Mouse (Mus musculus) liver, adult 2 months (tissue): Measurements from ENCODE around the gene Fgfr2. TPM values are rescaled to one million over a fixed set of nuclear protein-coding genes. Genes with fewer than 3 reads are reported as not detected.

Source experiments
- DNase-seq: peaks from one replicate; pipeline ENCODE4 v3.0.0-alpha.2; 2011; ENCODE audit warnings: low read depth, low spot score; ENCODE audit errors: extremely low read depth
- H3K27ac ChIP-seq: fragments of 200-500 bp; replicated peaks from 2 replicates; pipeline ENCODE4 v1.5.1; 2012; ENCODE audit warnings: low read depth, mild to moderate bottlenecking, control low read depth, inconsistent platforms, low read length; ENCODE audit not compliant: insufficient read depth
- H3K27me3 ChIP-seq: fragments of 200-500 bp; 2 replicates; pipeline ENCODE4 v1.6.1; 2012; ENCODE audit warnings: mild to moderate bottlenecking, moderate library complexity, low read length, inconsistent platforms; ENCODE audit not compliant: control insufficient read depth, insufficient read depth
- H3K36me3 ChIP-seq: fragments of 200-500 bp; 2 replicates; pipeline ENCODE4 v1.6.1; 2012; ENCODE audit warnings: low read length, inconsistent platforms; ENCODE audit not compliant: control insufficient read depth, insufficient read depth
- H3K4me1 ChIP-seq: fragments of 200-500 bp; 2 replicates; pipeline ENCODE4 v1.6.1; 2011; ENCODE audit warnings: low read length; ENCODE audit not compliant: control insufficient read depth, insufficient read depth
- H3K4me3 ChIP-seq: fragments of 200-500 bp; 2 replicates; pipeline ENCODE4 v1.5.1; 2011; ENCODE audit warnings: low read depth, mild to moderate bottlenecking, control low read depth, low read length, moderate library complexity; ENCODE audit not compliant: insufficient read depth
- H3K79me2 ChIP-seq: fragments of 200-500 bp; 2 replicates; pipeline ENCODE4 v1.6.1; 2012; ENCODE audit warnings: inconsistent platforms, mild to moderate bottlenecking, low read length, moderate library complexity; ENCODE audit not compliant: control insufficient read depth, insufficient read depth
- H3K9ac ChIP-seq: fragments of 200-500 bp; 2 replicates; pipeline ENCODE4 v1.6.1; 2012; ENCODE audit warnings: low read depth, mild to moderate bottlenecking, control low read depth, inconsistent platforms, low read length
- CTCF ChIP-seq: fragments of 200-500 bp; IDR thresholded peaks from 2 replicates; pipeline ENCODE4 v1.5.1; 2011; ENCODE audit warnings: low read depth, low read length, control low read depth
- POLR2A ChIP-seq: fragments of 200-500 bp; IDR thresholded peaks from 2 replicates; pipeline ENCODE4 v1.6.1; 2011; ENCODE audit warnings: low read length, control low read depth; ENCODE audit not compliant: insufficient read depth; ENCODE audit errors: extremely low read depth
- WGBS: fragments of 180-500 bp; shearing (Covaris S2); methylation state at CpG from one replicate; pipeline ENCODE4 v1.1.7; 2018; 5-methylcytosine and 5-hydroxymethylcytosine counted together
- polyA plus RNA-seq: library from polyadenylated mRNA; depleted of rRNA; stranded (reverse); fragments of >200 nt; gene quantifications from 2 replicates; pipeline ENCODE4 v1.2.3, GENCODE M21; 2012
- total RNA-seq: library from RNA; depleted of rRNA; stranded (reverse); fragments of >200 nt; gene quantifications from 2 replicates; pipeline ENCODE4 v1.2.3, GENCODE M21; 2014

The Fgfr2 gene
- total and polyA plus RNA-seq, 2 experiments: 16.7 to 35.2 TPM

DNA sequence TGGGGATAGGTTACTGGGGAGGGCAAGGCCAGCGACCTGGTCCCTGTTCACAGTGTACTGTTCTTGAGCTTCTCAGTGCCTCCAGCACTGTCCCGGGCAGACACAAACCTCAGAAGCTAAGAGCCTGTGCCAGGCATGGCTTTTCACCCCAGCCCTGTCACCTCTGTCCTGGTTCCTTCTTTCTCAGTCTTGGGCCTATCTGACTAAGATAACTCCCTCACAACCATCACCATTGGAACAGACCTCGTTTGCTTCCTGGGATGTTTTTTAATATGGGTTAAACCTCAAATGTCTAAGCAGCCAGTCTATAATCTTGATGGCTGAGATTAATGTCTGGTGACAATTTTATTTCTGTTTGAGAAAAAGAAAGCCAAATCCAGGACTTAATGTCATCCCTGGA is 755.8 kb downstream of the Fgfr2 start:
- no peak for TF ChIP-seq CTCF
- TF ChIP-seq POLR2A: no peak
- Histone ChIP-seq H3K27ac (no peak overlapping the region), H3K79me2 (no peaks in the 10 kb centered on the region)

DNA sequence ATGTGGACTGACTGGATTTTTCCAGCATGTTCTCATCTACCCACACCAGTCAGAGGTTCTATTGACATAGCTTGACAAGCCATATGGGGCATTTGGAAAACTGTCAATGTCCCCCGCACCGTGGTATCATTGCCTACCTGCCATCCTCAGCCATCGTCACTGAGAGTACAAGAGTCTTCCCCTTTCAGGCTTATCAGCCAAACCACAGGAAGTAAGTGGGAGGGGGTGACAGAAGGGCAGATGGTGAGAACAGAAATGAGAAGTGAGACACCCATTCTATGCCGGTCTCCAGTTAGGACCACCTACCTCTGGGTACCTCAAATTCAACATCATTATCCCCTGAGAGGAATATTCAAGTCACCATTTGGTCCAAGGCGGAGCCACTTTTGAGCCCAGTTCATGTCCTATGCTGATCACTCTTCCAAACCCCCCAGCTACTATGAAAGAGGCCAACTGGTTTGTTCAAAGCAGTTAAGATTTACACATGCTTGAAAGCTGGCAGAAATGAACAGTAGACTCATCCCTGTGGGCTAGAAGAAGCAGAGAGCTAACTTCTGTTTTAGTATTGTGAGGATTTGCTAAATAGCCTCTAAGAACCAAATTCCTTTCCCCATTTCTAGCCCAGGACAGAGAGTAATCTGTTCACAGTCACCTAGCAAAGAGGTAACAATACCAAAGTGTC is 757.3 kb downstream of the Fgfr2 start:
- WGBS: 76% methylated on average over 5 of the region's 5 CpGs
- H3K27ac ChIP-seq: no peak overlapping the region
- H3K9ac ChIP-seq: no peak overlapping the region
- no peaks in the 10 kb centered on the region for H3K4me1 ChIP-seq
- no peaks in the 10 kb centered on the region for H3K27me3 ChIP-seq
- no peaks in the 10 kb centered on the region for H3K36me3 ChIP-seq
- H3K4me3 ChIP-seq: no peak overlapping the region
- TF ChIP-seq CTCF: no peak
- TF ChIP-seq POLR2A: no peak
- no peaks in the 10 kb centered on the region for H3K79me2 ChIP-seq
- DNase-seq: peak; percentile 4

More for the DNA sequence above, 755.8 kb downstream of the Fgfr2 start:
- Histone ChIP-seq H3K4me3 (no peak overlapping the region), H3K4me1 (no peaks in the 10 kb centered on the region), H3K9ac (no peak overlapping the region), H3K36me3 (no peaks in the 10 kb centered on the region), H3K27me3 (no peaks in the 10 kb centered on the region)
- WGBS: 78% methylated on average over 3 of the region's 3 CpGs
- DNase-seq: no peak

DNA sequence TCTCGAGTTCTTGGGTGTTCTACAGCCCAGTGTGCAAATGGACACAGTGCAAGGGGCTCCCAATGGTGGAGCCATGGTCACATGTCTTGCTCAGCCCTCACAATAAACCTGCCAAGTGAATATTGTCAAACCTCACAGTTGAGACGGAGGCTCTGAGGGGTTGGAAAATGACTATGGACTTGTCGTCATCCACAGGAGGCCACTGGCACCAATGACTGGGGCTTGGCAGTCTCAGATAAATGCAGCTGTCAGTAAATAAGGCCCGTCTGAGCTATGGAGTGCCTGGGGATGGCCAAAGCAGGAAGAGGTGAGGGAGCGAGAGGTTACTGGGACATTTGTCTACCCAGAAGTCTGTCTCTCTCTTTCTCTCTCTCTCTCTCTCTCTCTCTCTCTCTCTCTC is 758.0 kb downstream of the Fgfr2 start:
- 83% methylated on average over 5 of the region's 5 CpGs for WGBS
- H3K4me1 ChIP-seq: no peaks in the 10 kb centered on the region
- H3K4me3 ChIP-seq: no peak overlapping the region
- no peaks in the 10 kb centered on the region for H3K79me2 ChIP-seq
- no peak for TF ChIP-seq POLR2A
- no peak overlapping the region for H3K27ac ChIP-seq
- H3K9ac ChIP-seq: no peak overlapping the region
- no peak for DNase-seq
- H3K36me3 ChIP-seq: no peaks in the 10 kb centered on the region
- no peaks in the 10 kb centered on the region for H3K27me3 ChIP-seq

DNA sequence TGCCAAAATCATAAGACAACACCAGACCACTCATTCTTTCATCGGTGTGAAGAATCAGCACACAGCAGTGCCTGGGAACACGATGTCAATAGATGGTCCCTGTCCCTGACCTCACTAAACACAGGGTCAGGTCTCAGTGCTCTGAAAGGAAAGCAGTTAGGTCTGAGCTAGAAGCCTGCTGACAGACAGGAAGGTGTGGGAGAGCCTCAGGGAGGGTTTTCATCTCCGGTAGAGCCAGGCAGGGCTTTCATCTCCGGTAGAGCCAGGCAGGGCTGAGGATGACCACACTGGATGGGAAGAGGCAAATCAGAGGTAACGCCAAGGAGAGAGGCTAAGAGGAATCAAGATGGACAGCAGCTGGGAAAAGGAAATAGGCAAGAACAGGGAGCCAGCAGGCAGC is 758.6 kb downstream of the Fgfr2 start:
- WGBS: 56% methylated on average over 5 of the region's 5 CpGs
- H3K4me1 ChIP-seq: no peaks in the 10 kb centered on the region
- no peak overlapping the region for H3K9ac ChIP-seq
- H3K27me3 ChIP-seq: no peaks in the 10 kb centered on the region
- H3K27ac ChIP-seq: no peak overlapping the region
- no peak overlapping the region for H3K4me3 ChIP-seq
- H3K36me3 ChIP-seq: no peaks in the 10 kb centered on the region
- no peaks in the 10 kb centered on the region for H3K79me2 ChIP-seq
- TF ChIP-seq CTCF: no peak
- no peak for TF ChIP-seq POLR2A
- no peak for DNase-seq

DNA sequence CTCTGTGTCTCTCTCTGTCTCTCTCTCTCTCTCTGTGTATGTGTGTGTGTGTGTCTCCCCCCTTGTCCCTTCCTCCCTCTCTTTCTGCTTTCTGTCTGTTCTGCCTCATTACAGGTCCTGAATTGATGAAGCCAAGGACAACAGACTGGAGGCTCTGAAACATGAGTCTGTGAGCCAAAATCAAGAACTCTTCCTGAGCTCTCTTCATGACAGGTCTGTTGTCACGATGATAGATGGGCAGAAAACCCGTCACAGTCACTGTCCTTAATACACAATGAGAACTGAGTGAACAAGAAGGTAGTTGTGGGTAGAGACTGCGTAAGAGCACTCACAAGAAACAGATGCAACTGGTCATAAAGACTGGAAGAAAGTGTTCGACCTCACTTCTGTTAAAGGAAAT is 762.8 kb downstream of the Fgfr2 start:
- Histone ChIP-seq H3K4me1 (0 out of 2 replicates have a peak, but pooled peaks cover 2% of the 10 kb centered on the region), H3K27me3 (no peaks in the 10 kb centered on the region), H3K9ac (no peak overlapping the region), H3K79me2 (no peaks in the 10 kb centered on the region), H3K4me3 (no peak overlapping the region), H3K27ac (no peak overlapping the region), H3K36me3 (no peaks in the 10 kb centered on the region)
- TF ChIP-seq POLR2A: no peak
- no peak for TF ChIP-seq CTCF
- no peak for DNase-seq
- 89% methylated on average over 4 of the region's 4 CpGs for WGBS

DNA sequence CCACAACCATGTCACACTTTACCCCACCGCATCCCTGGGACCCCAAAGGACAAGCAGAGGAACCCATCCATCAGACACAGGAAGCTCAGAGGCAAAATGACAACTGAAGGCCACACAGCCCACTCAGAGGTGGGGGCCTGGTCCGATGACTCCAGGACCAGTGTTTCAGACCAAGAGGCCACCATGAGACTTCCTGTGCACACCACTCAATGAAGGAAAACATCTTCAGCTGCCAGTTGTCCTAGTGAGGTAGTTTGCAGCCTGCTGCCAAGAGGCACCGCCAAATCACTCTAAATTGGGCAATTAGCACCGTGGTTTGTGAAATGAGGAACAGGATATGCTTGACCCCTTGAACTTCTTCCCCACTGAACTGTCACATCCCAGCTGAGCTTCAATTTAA is 764.4 kb downstream of the Fgfr2 start:
- Histone ChIP-seq H3K9ac (no peak overlapping the region), H3K27ac (peak overlapping the region; percentile 67), H3K4me1 (0 out of 2 replicates have a peak, but pooled peaks cover 2% of the 10 kb centered on the region), H3K27me3 (no peaks in the 10 kb centered on the region), H3K4me3 (no peak overlapping the region), H3K36me3 (no peaks in the 10 kb centered on the region), H3K79me2 (no peaks in the 10 kb centered on the region)
- WGBS: 48% methylated on average over 4 of the region's 4 CpGs
- peak; percentile 48 for DNase-seq
- TF ChIP-seq CTCF (no peak), POLR2A (no peak)
